Mouse (Mus musculus) intestine, embryonic 16.5 days (tissue): ENCODE measurements around the gene Aif1. TPM values are rescaled to one million over a fixed set of nuclear protein-coding genes. Genes with fewer than 3 reads are reported as not detected.
"Not testable (repeated sequence)": the region's sequence is repeated elsewhere in the genome, so short reads cannot be mapped to it uniquely, and the experiment has no call there.

Experiments
- ATAC-seq: fragments of 200-750 bp; cut with Nextera tagmentation; 2 replicates; pipeline ENCODE4 v1.8.0; 2017; ENCODE audit warnings: moderate TSS enrichment, moderate library complexity
- H3K27ac ChIP-seq: fragments of 300-500 bp; sonication (generic); 2 replicates; pipeline ENCODE4 v1.5.1; 2014; ENCODE audit warnings: mild to moderate bottlenecking, low read length
- H3K27me3 ChIP-seq: fragments of 300-500 bp; sonication (generic); replicated peaks from 2 replicates; pipeline ENCODE4 v1.6.1; 2014; ENCODE audit warnings: low read length, control low read depth, mixed read lengths; ENCODE audit not compliant: control insufficient read depth, insufficient read depth
- H3K36me3 ChIP-seq: fragments of 300-500 bp; sonication (generic); 2 replicates; pipeline ENCODE4 v1.6.1; 2014; ENCODE audit warnings: low read length, control low read depth; ENCODE audit not compliant: control insufficient read depth, insufficient read depth
- H3K4me1 ChIP-seq: fragments of 300-500 bp; sonication (generic); 2 replicates; pipeline ENCODE4 v1.6.1; 2014; ENCODE audit warnings: low read length, control low read depth, mixed read lengths; ENCODE audit not compliant: control insufficient read depth, insufficient read depth
- H3K4me2 ChIP-seq: fragments of 300-500 bp; sonication (generic); 2 replicates; pipeline ENCODE4 v1.6.1; 2014; ENCODE audit warnings: low read depth, low read length, control low read depth
- H3K4me3 ChIP-seq: fragments of 300-500 bp; sonication (generic); 2 replicates; pipeline ENCODE4 v1.5.1; 2014; ENCODE audit warnings: mild to moderate bottlenecking, low read length
- H3K9ac ChIP-seq: fragments of 300-500 bp; sonication (generic); 2 replicates; pipeline ENCODE4 v1.6.1; 2014; ENCODE audit warnings: low read depth, low read length
- H3K9me3 ChIP-seq: fragments of 300-500 bp; sonication (generic); 2 replicates; pipeline ENCODE4 v1.6.1; 2016; ENCODE audit warnings: low read length, control low read depth; ENCODE audit not compliant: control insufficient read depth
- WGBS: fragments of 180-500 bp; shearing (Covaris S2); extraction: QIAGEN DNeasy Blood & Tissue Kit; methylation state at CpG from one replicate; pipeline ENCODE4 v1.1.7; 2014; 5-methylcytosine and 5-hydroxymethylcytosine counted together
- polyA plus RNA-seq: library from polyadenylated mRNA; unstranded; fragments of >200 nt; fragmentation: Nextera tagmentation; extraction: Ambion mirVana; gene quantifications from 2 replicates; pipeline ENCODE4 v1.2.1, GENCODE M21; 2015

Aif1 gene
- polyA plus RNA-seq, 1 experiment from 2014 or later, result 19.4 TPM

- no peaks in the 10 kb centered on the region for H3K9me3 ChIP-seq
- WGBS, result 84% methylated on average over 8 of the region's 8 CpGs
- H3K4me2 ChIP-seq, result no peak overlapping the region
- H3K4me1 ChIP-seq, result peaks cover 18% of the 10 kb centered on the region
- H3K9ac ChIP-seq, result no peak overlapping the region
- no peak for ATAC-seq
- H3K27me3 ChIP-seq, result no peaks in the 10 kb centered on the region
- no peak overlapping the region for H3K4me3 ChIP-seq
- H3K27ac ChIP-seq, result no peak overlapping the region
- H3K36me3 ChIP-seq, result peaks cover 8% of the 10 kb centered on the region
Measured at GRCm38 (mm10) chr17:35131038-35131437, 44.8 kb downstream of the Aif1 start.

DNA sequence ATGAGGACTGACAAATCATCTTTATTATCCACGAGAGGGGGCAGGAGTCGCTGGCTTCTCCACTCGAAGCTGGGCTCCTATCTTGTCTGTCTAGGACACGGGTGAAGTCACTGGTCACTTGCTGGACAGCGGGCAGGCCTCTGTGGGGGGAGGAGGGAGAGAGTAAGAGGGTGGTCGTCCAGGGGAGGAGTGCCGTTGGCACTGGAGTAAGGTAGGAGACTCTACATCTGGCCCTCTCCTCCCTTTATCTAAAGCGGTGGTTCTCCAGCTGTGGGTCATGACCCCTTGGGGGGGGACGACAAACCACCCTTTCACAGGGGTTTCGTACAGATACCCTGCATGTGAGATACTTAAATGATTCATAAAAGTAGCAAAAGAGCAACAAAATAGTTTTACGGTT is 46.9 kb downstream of the Aif1 start:
- Histone ChIP-seq H3K27ac (no peak overlapping the region), H3K36me3 (peaks cover 8% of the 10 kb centered on the region), H3K9me3 (no peaks in the 10 kb centered on the region), H3K4me2 (no peak overlapping the region), H3K27me3 (no peaks in the 10 kb centered on the region), H3K4me3 (no peak overlapping the region), H3K4me1 (peaks cover 28% of the 10 kb centered on the region), H3K9ac (no peak overlapping the region)
- ATAC-seq, result no peak
- WGBS, result 66% methylated on average over 11 of the region's 11 CpGs

DNA sequence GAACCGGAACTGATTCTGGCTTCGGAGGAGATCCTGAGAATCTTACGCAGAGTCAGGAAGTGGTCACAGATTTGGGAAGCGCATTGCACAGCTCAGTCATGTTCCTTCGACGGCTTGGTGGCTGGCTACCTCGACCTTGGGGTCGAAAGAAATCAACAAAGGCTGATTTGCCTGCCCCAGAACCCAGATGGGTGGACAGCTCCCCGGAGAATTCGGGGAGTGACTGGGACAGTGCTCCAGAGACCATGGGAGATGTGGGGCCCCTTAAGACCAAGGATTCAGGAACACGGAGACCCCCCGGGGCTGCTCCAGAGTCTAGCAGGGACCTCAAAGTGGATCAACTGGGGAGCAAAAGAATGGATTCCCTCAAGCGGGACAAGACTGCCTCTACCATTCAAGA is 48.9 kb downstream of the Aif1 start:
- Histone ChIP-seq H3K36me3 (peaks cover 8% of the 10 kb centered on the region), H3K9me3 (no peaks in the 10 kb centered on the region), H3K4me2 (peak overlapping the region; percentile 90), H3K9ac (peak overlapping the region; percentile 91), H3K27ac (peak overlapping the region; percentile 94), H3K4me3 (peak overlapping the region; percentile 77), H3K4me1 (peaks cover 28% of the 10 kb centered on the region), H3K27me3 (no peaks in the 10 kb centered on the region)
- 57% methylated on average over 13 of the region's 13 CpGs for WGBS
- no peak for ATAC-seq

DNA sequence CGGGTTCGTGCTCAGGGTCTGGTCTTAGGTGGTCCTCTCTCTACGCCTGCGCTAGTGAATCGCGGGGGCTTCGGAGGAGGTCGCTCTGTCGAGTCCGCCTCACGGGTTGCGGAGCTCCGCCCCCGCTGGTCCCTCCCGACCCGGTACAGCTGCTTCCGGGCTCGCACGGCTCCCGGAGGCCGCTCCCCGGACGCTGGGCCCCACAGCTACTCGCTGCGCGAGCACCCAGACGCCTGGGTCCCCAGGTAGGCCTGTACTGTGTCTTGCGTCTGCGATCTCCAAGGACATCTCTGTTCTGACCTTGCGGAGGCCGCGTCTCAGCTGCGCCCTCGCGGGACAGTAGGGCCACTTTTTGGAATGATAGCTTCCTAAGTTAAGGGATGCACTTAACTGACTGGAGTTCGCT is 49.7 kb downstream of the Aif1 start, which contains the start of gene D17H6S53E:
TSS of gene D17H6S53E (plus strand) at position 168 of the 406 bp plus-strand sequence.
- H3K36me3 ChIP-seq, result peaks cover 8% of the 10 kb centered on the region
- no peaks in the 10 kb centered on the region for H3K9me3 ChIP-seq
- WGBS, result under 1% methylated on average over 36 of the region's 36 CpGs
- ATAC-seq, result peak; percentile 76
- H3K4me1 ChIP-seq, result peaks cover 28% of the 10 kb centered on the region
- peak within 1 kb of the TSS; percentile 77 for H3K4me3 ChIP-seq
- peak within 1 kb of the TSS; percentile 94 for H3K27ac ChIP-seq
- H3K9ac ChIP-seq, result peak within 1 kb of the TSS; percentile 91
- H3K4me2 ChIP-seq, result peak within 1 kb of the TSS; percentile 90
- H3K27me3 ChIP-seq, result no peaks in the 10 kb centered on the region

DNA sequence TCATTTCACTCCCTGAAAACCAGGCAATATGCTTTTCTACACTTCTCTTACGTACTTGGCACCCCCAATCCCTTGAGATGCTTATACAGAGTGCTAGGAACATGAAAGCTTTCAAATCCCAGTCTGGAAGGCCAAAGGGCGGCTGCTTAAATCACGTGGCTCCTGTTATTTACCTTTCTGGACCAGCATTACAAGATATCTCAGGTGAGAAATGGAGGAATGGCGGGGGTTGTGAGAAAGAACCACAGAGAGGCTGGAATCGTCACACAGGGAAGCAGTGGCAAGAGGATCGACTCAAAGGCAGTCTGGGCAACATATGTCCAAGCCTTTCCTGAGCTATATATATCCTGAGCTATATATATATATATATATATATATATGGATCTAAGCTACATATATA is 50.3 kb downstream of the Aif1 start:
- H3K27ac ChIP-seq, result peak overlapping the region; percentile 94
- ATAC-seq, result no peak
- H3K36me3 ChIP-seq, result peaks cover 5% of the 10 kb centered on the region
- WGBS, result 12% methylated on average over 6 of the region's 6 CpGs
- H3K4me1 ChIP-seq, result peaks cover 28% of the 10 kb centered on the region
- no peaks in the 10 kb centered on the region for H3K9me3 ChIP-seq
- H3K4me3 ChIP-seq, result peak overlapping the region; percentile 77
- H3K27me3 ChIP-seq, result no peaks in the 10 kb centered on the region
- peak overlapping the region; percentile 90 for H3K4me2 ChIP-seq
- peak overlapping the region; percentile 91 for H3K9ac ChIP-seq

DNA sequence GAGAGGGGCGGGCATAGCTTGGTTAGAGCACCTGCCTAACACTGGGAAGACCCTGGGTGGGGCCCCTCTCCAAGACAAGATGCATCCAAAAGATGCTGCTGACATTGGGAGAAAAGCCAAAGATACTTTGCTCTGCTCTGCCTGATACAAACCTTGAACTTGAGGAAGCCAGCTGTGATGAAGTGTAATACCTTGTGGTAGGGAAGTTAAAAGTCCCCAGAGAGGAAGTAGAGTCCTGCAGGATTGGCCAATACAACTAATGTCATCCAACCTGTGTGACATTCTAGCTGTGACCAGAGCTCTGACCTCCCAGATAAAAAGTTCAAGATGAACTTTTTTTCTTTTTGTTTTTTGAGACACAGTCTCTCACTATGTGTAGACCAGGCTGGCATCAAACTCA is 50.8 kb downstream of the Aif1 start:
- Histone ChIP-seq H3K9ac (peak overlapping the region; percentile 91), H3K4me1 (peaks cover 31% of the 10 kb centered on the region), H3K27ac (peak overlapping the region; percentile 94), H3K4me2 (peak overlapping the region; percentile 90; the same call in 1 of the 2 replicates), H3K36me3 (peaks cover 5% of the 10 kb centered on the region), H3K27me3 (no peaks in the 10 kb centered on the region), H3K4me3 (peak overlapping the region; percentile 77; the same call in 1 of the 2 replicates), H3K9me3 (no peaks in the 10 kb centered on the region)
- no peak for ATAC-seq
- 87% methylated on average over 1 of the region's 1 CpGs for WGBS

- H3K36me3 ChIP-seq, H3K4me2 ChIP-seq, H3K9ac ChIP-seq, H3K9me3 ChIP-seq, ATAC-seq, H3K4me3 ChIP-seq, H3K27me3 ChIP-seq: not testable (repeated sequence)
- Histone ChIP-seq H3K27ac (peak overlapping the region; percentile 94), H3K4me1 (peaks cover 37% of the 10 kb centered on the region)
- WGBS, result 83% methylated on average over 12 of the region's 12 CpGs
Measured at GRCm38 (mm10) chr17:35124261-35124896, 51.5 kb downstream of the Aif1 start.

DNA sequence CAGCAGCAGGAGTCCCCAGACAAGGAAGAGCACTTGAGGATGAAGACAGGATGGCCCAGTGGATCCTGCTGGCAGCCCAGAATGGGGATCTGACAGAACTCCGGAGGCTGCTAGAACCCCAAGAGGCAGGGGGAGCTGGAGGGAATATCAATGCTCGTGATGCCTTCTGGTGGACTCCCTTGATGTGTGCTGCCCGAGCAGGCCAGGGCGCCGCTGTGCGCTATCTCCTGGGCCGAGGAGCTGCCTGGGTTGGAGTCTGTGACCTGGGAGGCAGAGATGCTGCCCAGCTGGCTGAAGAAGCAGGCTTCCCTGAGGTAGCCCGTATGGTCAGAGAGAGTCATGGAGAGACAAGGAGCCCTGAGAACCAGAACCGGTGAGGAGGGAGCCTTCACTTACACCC is 52.6 kb downstream of the Aif1 start:
- peaks cover 34% of the 10 kb centered on the region for H3K4me1 ChIP-seq
- 91% methylated on average over 9 of the region's 9 CpGs for WGBS
- H3K9me3 ChIP-seq, H3K27me3 ChIP-seq, H3K4me2 ChIP-seq, H3K27ac ChIP-seq, H3K9ac ChIP-seq, H3K4me3 ChIP-seq, H3K36me3 ChIP-seq, ATAC-seq: not testable (repeated sequence)

GRCm38 (mm10) chr17:35121871-35122303 is 54.0 kb downstream of the Aif1 start, which contains the start of gene Csnk2b:
Gene Csnk2b, minus strand, starts transcription at chr17:35122053.
- Histone ChIP-seq H3K4me2 (peak within 1 kb of the TSS; percentile 90), H3K9me3 (no peaks in the 10 kb centered on the region), H3K4me3 (peak within 1 kb of the TSS; percentile 76), H3K36me3 (no peaks in the 10 kb centered on the region), H3K4me1 (peaks cover 23% of the 10 kb centered on the region), H3K9ac (peak within 1 kb of the TSS; percentile 83), H3K27ac (peak within 1 kb of the TSS; percentile 90), H3K27me3 (no peaks in the 10 kb centered on the region)
- under 1% methylated on average over 19 of the region's 19 CpGs for WGBS
- no peak for ATAC-seq
